Mouse (Mus musculus): Measurements from ENCODE around the gene Defb21. TPM values are rescaled to one million over a fixed set of nuclear protein-coding genes. Genes with fewer than 3 reads are reported as not detected.

Gene Defb21
- total RNA-seq (2014; rRNA removed) = not detected in 2 replicates
- polyA plus RNA-seq (2015; fragmentation: Nextera tagmentation; extraction: Ambion mirVana) = not detected in 2 replicates

DNA sequence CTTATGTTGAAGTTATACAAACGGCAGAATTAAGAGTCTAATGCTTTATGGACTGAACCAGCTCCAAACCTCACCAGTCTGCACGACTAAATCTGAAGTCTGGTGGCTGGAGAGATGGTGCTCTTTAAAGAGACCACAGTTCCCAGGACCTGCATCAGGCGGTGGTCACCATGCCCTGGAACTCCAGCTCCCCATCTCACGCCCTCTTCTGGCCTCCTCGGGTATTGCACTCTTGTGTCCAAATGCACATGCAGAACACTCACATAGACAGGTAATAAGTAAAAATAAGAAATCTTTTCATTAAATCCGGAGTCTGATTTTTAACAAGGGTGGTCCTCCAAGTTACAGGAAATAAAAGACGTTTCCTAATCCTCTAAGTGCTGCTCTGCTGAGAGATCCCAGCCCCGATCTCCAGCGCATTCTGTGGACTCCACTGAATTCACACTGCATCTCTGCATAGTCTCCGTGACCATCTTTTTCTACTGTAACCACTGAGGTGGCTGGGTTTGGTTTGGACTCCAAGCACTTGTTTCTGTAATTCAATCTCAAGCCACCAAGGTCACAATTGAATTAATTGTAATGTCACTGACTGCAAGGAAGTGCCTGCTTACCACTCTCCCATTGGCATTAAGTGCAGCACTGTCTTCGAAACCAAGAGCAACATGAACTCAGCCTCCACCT lies at the start of gene Defb21:
Gene Defb21, plus strand, starts transcription at position 631 of the 681 bp plus-strand sequence.
- ATAC-seq (no peak), DNase-seq (no peak)
- no peaks in the 10 kb centered on the region for H3K9me3 ChIP-seq (ENCODE audit: low read length)
- H3K4me3 ChIP-seq (ENCODE audit: low read depth, low read length) = no peak within 1 kb of the TSS
- H3K4me1 ChIP-seq (ENCODE audit: insufficient read depth) = no peaks in the 10 kb centered on the region
- H3K9ac ChIP-seq = no peak within 1 kb of the TSS
- no peaks in the 10 kb centered on the region for H3K36me3 ChIP-seq (ENCODE audit: insufficient read depth)
- 62% methylated on average over 11 of the region's 11 CpGs for WGBS
- no peak for TF ChIP-seq CTCF (IDR thresholded peaks at IDR 0.05; ENCODE audit: low read depth)
- no peak within 1 kb of the TSS for H3K27ac ChIP-seq (ENCODE audit: low read depth, low read length)
- no peak within 1 kb of the TSS for H3K4me2 ChIP-seq (ENCODE audit: low read depth)
- no peaks in the 10 kb centered on the region for H3K27me3 ChIP-seq (ENCODE audit: insufficient read depth, low read length)

DNA sequence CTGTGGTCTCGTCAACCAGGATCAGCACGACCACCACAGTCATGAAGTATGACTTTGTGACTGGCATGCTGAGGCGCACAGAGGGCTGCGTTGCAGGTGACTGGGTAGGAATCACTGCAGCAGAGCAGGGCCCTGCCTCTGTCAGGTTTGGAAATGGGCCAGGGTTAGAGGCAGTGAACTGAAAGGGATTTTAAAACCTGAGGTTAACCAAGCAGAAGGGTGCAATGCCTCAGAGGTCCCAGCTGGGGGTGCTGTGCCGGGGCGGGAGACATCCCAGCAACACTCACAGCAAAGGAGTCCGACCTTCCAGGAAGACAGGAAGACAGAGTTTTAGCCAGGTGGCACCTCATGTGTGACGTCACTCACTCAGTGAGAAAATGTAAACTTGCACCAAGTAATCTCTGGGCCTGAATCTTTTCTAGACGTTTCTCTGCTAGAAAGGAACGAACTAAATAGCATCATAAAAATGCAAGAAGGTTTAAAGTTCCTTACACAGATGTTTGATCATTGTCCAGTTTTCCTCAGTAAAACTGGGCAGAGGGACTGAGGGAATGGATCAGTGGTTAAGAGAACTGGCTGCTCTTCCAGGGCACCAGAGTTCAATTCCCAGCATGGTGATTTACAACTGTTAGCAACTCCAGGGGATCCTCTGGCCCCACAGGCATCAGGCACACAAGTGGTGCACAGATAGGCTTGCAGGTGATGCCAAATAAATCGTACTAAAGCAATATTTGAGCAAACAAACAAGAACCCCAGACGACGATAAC lies 32.4 kb upstream of the Defb21 start, which contains the start of gene Defb29:
Gene Defb29, minus strand, starts transcription at position 155 of the 767 bp plus-strand sequence.
- ATAC-seq = no peak
- 58% methylated on average over 13 of the region's 13 CpGs for WGBS
- no peak for DNase-seq
- H3K4me1 ChIP-seq (ENCODE audit: insufficient read depth) = no peaks in the 10 kb centered on the region
- no peak within 1 kb of the TSS for H3K4me2 ChIP-seq (ENCODE audit: low read depth)
- no peaks in the 10 kb centered on the region for H3K27me3 ChIP-seq (ENCODE audit: insufficient read depth, low read length)
- no peak within 1 kb of the TSS for H3K27ac ChIP-seq (ENCODE audit: low read depth, low read length)
- H3K36me3 ChIP-seq (ENCODE audit: insufficient read depth) = no peaks in the 10 kb centered on the region
- H3K9ac ChIP-seq = no peak within 1 kb of the TSS
- H3K9me3 ChIP-seq (ENCODE audit: low read length) = no peaks in the 10 kb centered on the region
- H3K4me3 ChIP-seq (ENCODE audit: low read depth, low read length) = no peak within 1 kb of the TSS
- no peak for TF ChIP-seq CTCF (IDR thresholded peaks at IDR 0.05; ENCODE audit: low read depth)

DNA sequence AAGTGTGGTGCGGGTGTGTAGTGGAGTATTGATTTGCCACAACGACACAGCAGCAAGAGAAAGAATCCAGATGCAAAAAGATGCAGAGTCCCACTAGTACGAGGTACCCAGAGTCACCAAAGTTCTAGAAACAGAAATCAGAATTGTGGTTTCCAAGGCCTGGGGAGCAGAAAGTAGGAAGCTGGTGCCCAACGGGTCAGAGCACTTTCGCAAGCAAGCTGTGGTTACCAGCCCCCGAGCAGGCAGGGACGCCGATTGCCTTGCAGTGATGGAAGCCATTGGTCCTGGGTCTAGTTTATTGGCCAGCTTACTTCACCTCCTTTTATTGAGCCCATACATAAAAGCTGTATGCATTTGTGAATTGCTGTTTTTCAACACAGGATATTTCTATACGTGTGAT lies 30.6 kb upstream of the Defb21 start:
- WGBS = 86% methylated on average over 9 of the region's 9 CpGs
- Histone ChIP-seq H3K27me3 (ENCODE audit: insufficient read depth, low read length) (no peaks in the 10 kb centered on the region), H3K36me3 (ENCODE audit: insufficient read depth) (no peaks in the 10 kb centered on the region), H3K9me3 (ENCODE audit: low read length) (no peaks in the 10 kb centered on the region), H3K4me2 (ENCODE audit: low read depth) (no peak overlapping the region), H3K4me1 (ENCODE audit: insufficient read depth) (no peaks in the 10 kb centered on the region), H3K27ac (ENCODE audit: low read depth, low read length) (no peak overlapping the region), H3K9ac (no peak overlapping the region), H3K4me3 (ENCODE audit: low read depth, low read length) (no peak overlapping the region)
- TF ChIP-seq CTCF (IDR thresholded peaks at IDR 0.05; ENCODE audit: low read depth) = no peak
- ATAC-seq (no peak), DNase-seq (no peak)

DNA sequence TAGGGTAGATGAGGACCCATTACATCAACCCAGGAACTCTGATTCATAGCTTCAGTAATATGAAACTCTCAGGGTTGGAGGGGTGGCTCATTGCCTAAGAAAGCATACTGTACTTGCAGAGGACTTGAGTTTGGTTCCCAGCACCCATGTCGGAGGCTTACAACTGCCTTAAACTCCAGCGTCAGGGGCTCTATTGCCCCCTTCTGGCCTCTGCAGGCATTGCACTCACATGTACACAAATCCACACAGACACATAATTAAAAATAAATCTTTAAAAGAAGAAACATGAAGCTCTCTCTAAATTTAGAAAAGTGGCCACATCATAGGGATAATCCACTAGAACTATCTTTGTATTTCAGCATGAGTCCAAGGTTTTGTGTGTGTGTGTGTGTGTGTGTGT lies 29.6 kb upstream of the Defb21 start:
- TF ChIP-seq CTCF (IDR thresholded peaks at IDR 0.05; ENCODE audit: low read depth) = no peak; the same call in 1 of the 2 replicates
- no peaks in the 10 kb centered on the region for H3K4me1 ChIP-seq (ENCODE audit: insufficient read depth)
- H3K36me3 ChIP-seq (ENCODE audit: insufficient read depth) = no peaks in the 10 kb centered on the region
- ATAC-seq (no peak), DNase-seq (no peak)
- no peak overlapping the region for H3K4me2 ChIP-seq (ENCODE audit: low read depth)
- no peak overlapping the region for H3K27ac ChIP-seq (ENCODE audit: low read depth, low read length)
- 81% methylated on average over 2 of the region's 2 CpGs for WGBS
- no peak overlapping the region for H3K9ac ChIP-seq
- H3K4me3 ChIP-seq (ENCODE audit: low read depth, low read length) = no peak overlapping the region
- no peaks in the 10 kb centered on the region for H3K9me3 ChIP-seq (ENCODE audit: low read length)
- H3K27me3 ChIP-seq (ENCODE audit: insufficient read depth, low read length) = no peaks in the 10 kb centered on the region

DNA sequence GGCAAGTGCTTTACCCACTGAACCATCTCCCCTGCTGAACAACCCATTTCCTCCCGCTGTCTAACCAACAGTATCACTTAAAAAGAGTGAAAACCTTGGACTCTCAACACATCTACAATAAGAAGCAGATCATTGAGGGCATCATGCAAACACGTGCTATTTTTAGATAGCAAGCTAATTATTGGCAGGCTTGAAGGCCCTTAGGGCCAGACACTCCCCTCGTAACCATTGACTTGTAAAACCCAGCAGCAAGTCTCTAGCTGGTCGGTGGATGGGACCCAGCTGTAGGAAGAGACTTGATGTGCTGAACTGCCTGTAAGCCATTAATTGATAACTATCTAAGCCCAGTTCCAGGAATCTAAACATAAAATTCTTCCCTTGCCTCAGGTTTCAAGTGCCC lies 29.1 kb upstream of the Defb21 start:
- H3K36me3 ChIP-seq (ENCODE audit: insufficient read depth) = no peaks in the 10 kb centered on the region
- H3K9me3 ChIP-seq (ENCODE audit: low read length) = no peaks in the 10 kb centered on the region
- TF ChIP-seq CTCF (IDR thresholded peaks at IDR 0.05; ENCODE audit: low read depth) = no peak
- no peak overlapping the region for H3K4me2 ChIP-seq (ENCODE audit: low read depth)
- H3K9ac ChIP-seq = no peak overlapping the region
- H3K4me1 ChIP-seq (ENCODE audit: insufficient read depth) = no peaks in the 10 kb centered on the region
- no peak for DNase-seq
- no peak overlapping the region for H3K4me3 ChIP-seq (ENCODE audit: low read depth, low read length)
- no peak for ATAC-seq
- WGBS = 79% methylated on average over 4 of the region's 4 CpGs
- H3K27ac ChIP-seq (ENCODE audit: low read depth, low read length) = no peak overlapping the region
- no peaks in the 10 kb centered on the region for H3K27me3 ChIP-seq (ENCODE audit: insufficient read depth, low read length)

DNA sequence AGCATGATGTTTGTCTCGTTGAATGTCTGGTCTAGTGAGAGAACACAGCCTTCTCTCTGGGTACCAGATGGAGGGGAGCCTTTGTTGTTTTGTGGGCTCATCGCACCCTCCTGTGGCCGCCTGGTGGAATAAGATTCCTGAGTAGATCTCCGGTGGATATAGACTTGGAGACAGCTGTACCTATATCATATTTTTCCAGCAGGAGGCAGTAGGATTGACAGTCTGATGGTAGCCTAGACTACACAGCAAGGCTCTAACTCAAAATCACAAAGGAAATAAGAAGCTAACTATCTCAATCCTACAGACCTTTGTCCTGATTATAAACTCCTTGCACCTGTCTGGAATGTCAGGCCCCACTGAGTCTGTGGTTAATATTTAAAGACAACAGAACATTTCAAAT lies 27.9 kb upstream of the Defb21 start:
- Histone ChIP-seq H3K27ac (ENCODE audit: low read depth, low read length) (no peak overlapping the region), H3K36me3 (ENCODE audit: insufficient read depth) (no peaks in the 10 kb centered on the region), H3K9me3 (ENCODE audit: low read length) (no peaks in the 10 kb centered on the region), H3K27me3 (ENCODE audit: insufficient read depth, low read length) (no peaks in the 10 kb centered on the region), H3K9ac (no peak overlapping the region), H3K4me1 (ENCODE audit: insufficient read depth) (no peaks in the 10 kb centered on the region), H3K4me3 (ENCODE audit: low read depth, low read length) (no peak overlapping the region), H3K4me2 (ENCODE audit: low read depth) (no peak overlapping the region)
- ATAC-seq (peak; percentile 93), DNase-seq (peak; percentile 80)
- 13% methylated on average over 4 of the region's 4 CpGs for WGBS
- peak; percentile 83 for TF ChIP-seq CTCF (IDR thresholded peaks at IDR 0.05; ENCODE audit: low read depth)

DNA sequence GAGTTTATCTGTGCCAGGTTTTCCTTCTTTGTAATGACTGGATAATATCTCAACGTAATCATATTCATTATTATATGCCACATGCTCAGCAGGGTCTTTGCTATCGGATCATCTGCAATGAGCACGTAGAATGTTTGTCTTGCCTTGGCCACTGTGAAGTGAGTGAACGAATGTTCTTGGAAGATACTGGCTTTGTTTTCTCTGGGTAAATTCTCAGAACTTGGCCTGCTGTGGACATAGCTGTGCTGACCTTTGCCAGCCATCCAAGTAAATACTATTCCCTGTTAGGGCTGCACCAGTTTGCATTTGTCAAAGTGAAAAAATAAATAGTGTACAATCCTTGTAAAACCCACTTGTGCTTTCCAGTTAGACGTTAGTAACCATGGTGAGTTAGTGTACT lies 24.4 kb upstream of the Defb21 start:
- H3K9me3 ChIP-seq (ENCODE audit: low read length) = no peaks in the 10 kb centered on the region
- TF ChIP-seq CTCF (IDR thresholded peaks at IDR 0.05; ENCODE audit: low read depth) = no peak
- no peaks in the 10 kb centered on the region for H3K27me3 ChIP-seq (ENCODE audit: insufficient read depth, low read length)
- H3K27ac ChIP-seq (ENCODE audit: low read depth, low read length) = no peak overlapping the region
- ATAC-seq = no peak
- DNase-seq = no peak
- no peak overlapping the region for H3K4me2 ChIP-seq (ENCODE audit: low read depth)
- no peaks in the 10 kb centered on the region for H3K4me1 ChIP-seq (ENCODE audit: insufficient read depth)
- H3K9ac ChIP-seq = no peak overlapping the region
- H3K4me3 ChIP-seq (ENCODE audit: low read depth, low read length) = no peak overlapping the region
- H3K36me3 ChIP-seq (ENCODE audit: insufficient read depth) = no peaks in the 10 kb centered on the region
- WGBS = 81% methylated on average over 5 of the region's 5 CpGs
